ENCODE assay signal across 7 mouse cellular contexts in the genomic region with DNA sequence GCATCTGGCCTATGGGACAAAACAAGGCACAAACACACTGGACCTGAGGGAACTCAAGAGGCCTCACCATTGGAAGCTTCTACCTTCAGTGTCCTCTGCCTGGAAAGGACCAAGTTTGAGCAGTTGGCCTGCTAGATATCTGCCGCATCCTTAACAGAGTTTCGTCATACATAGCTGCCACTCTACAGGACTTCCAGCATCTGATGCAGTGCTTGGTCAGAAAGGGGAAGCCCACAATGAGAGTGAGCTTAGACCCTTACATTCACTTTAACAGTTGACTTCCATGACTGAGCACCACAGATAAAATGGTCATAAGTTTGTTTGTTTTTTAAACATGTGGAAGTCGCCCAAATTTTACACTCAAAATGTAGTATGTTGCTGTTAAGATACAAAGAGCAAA.
"Had no signal": no experiment of that assay in that cellular context is flagged by ENCODE, and none has a peak within 500 bp of the region (broad histone marks: within the 10 kb centered on the region; RNA-seq: fewer than 3 reads in every experiment).

No protein-coding gene starts in this region.

- DNase-seq: lung, adult 18-20 months; lung, embryonic 14.5 days; lung, postnatal 10 days; lung, postnatal 4 days; midbrain, embryonic 14.5 days; right cerebral cortex, postnatal 14 days had no signal

- ATAC-seq: midbrain, embryonic 16.5 days had no signal
